Mouse (Mus musculus) adrenal gland, adult 18-20 months (tissue): ENCODE results near the gene Wdr83os. TPM values are rescaled to one million over a fixed set of nuclear protein-coding genes. Genes with fewer than 3 reads are reported as not detected.

ENCODE experiments used
- DNase-seq, 2 experiments: peaks; one replicate each; pipeline ENCODE4 v3.0.0; 2021 to 2022; ENCODE audit warnings: low spot score in 2 of 2
- long read RNA-seq, 2 experiments: library from polyadenylated mRNA; stranded (forward); transcript quantifications; one replicate each; pipeline ENCODE4 v2.0.0; 2021
- total RNA-seq, 2 experiments: library from RNA; stranded (reverse); gene quantifications; 1 replicate in 1 of 2; 2 replicates in 1 of 2; pipeline ENCODE4 v1.2.3; 2021

Wdr83os gene
- total RNA-seq = 10 to 100 TPM; 72.6 to 87.7 TPM
- long read RNA-seq, experiment 1, transcript Wdr83os-201 (4 exons, 922 nt) = major isoform, 10 of 11 reads
- long read RNA-seq, experiment 1, partial matches to known transcripts = 1 of 11 reads
- long read RNA-seq, experiment 1, other reads (novel, unspliced or antisense) = 0 of 11 reads
- long read RNA-seq, experiment 2, transcript Wdr83os-201 (4 exons, 922 nt) = major isoform, 53 of 60 reads
- long read RNA-seq, experiment 2, partial matches to known transcripts = 1 of 60 reads
- long read RNA-seq, experiment 2, other reads (novel, unspliced or antisense) = 1 of 60 reads

DNA sequence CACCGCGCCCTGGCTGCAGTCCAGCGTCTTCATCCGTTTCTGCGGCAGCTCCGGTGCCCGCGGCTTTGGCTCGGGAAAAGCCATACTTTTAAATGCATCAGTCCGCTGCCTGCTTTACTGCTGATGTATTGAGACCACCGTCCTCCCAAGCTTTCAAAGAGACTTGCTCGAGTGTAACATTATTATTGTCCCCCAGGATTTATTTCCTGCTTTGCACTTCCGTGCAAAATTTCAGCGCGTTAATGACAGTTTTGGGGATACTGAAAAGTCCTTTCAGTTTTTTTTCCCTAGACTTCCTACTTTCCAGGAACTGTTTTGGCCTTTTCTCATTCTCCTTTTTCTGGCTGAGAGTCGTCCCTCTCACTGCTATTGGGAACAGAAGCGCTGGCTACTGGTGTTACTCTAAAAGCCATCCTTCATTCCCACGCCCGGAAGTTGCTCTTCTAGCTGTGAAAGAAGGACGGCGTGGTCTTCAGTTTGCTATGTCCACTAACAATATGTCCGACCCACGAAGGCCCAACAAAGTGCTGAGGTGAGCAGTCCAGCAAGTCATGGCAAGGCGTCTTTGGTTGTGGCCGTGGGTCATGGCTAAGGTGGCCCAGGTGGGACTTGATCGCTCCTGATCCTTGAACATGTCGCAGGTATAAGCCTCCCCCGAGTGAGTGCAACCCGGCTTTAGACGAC is at the start of gene Wdr83os:
Wdr83os (plus strand) TSS at position 209 of the 684 bp plus-strand sequence.
- DNase-seq = peak; percentile 47 to 57

DNA sequence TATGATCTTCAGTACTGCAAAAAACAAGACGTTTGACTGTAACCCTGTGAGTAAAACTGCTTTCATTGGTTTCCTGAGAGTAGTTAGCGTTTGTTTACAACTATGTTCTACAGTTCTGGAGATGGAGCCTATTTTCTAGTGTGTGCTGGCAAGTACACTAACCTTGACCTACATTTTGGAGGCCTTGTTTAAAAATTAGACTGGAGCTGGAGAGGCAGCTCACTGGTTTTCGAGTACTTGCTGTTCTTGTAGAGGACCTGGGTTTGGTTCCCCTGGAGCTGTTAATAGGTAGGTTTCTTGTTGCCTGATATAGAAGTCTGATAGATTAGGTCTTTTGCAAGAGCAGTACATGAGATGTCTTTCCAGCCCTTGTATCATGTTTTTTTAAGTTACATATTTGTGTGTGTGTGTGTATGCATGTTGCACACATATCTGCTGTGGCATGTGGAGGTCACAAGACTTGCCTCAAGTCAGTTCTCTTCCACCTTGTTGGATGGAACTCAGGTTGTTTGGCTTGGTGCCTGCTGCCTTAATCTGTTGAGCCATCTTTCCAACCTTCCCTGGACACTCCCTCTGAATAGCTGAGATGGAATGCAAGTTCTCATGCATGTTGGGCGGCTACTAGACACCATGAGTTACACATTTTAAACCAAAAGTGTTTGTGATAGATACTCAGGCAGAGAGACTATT is 47.8 kb upstream of the Wdr83os start:
- no peak for DNase-seq

DNA sequence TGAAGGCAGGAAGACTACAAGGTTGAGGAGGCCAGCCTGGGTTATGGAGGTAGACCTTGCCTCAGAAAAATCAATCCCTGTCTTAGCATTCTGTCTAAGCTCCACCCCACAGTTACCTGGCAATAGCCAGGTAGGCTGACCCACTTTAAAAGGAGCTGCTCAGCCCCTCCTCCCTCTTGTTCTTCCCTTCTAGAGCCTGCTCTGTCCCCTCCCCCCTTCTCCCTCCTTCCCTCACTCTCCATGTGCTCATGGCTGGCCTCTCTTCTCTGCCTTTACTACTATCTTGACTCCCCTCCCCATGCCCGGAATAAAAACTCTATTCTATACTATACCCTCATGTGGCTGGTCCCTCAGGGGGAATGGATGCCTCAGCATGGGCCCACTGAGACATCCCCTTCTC is 46.7 kb upstream of the Wdr83os start:
- no peak for DNase-seq

DNA sequence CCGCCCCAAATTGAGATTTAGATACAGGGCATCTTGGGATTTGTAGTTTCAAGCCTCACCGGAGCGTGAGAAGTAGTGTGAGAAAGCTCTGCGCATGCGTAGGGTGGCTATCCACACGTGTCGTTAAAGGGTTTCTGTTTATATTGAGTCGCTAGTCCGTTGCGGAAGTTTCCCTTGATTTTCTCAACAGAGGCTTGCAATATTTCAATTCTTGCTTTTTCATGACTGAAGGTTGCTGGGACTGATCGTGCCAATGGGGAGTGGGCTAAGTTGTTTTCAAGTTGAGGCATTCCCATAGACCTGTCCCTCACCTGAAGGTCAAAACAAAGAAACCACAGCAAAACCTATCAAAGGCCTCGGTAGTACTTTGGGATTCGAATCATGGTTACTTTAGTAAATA is 45.8 kb upstream of the Wdr83os start:
- DNase-seq = peak; percentile 55 to 58

DNA sequence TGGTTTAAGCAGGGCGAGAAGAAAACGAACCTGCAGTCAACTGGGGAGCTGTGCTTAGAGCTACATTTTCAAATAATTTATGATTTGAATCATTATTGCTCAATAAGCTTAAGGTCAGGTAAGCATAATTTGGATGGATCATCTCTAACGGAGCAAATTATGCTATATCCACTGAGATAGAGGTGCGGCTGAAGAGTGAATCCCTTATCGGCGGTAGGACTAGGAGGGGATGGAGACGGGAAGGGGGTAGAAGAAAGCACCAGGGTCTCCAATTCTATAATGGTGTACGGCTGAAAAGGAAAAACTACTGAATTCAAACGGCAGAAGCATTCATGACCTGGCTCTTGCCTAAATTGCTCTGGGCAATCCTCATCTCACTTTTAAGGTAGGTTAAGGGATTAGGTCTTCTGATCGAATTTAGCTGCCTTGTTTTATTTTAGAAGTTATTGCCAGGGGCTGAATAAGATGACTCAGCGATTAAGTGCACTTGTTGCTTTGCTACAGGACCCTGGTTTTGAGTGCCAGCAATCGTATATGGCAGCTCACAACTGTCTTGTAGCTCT is 45.3 kb upstream of the Wdr83os start:
- no peak for DNase-seq

GRCm38 (mm10) chr8:85035728-85036310 is 44.7 kb upstream of the Wdr83os start:
- peak in 1 of 2 experiments; percentile 39 for DNase-seq

GRCm38 (mm10) chr8:85036381-85036717 is 44.2 kb upstream of the Wdr83os start:
- no peak for DNase-seq

DNA sequence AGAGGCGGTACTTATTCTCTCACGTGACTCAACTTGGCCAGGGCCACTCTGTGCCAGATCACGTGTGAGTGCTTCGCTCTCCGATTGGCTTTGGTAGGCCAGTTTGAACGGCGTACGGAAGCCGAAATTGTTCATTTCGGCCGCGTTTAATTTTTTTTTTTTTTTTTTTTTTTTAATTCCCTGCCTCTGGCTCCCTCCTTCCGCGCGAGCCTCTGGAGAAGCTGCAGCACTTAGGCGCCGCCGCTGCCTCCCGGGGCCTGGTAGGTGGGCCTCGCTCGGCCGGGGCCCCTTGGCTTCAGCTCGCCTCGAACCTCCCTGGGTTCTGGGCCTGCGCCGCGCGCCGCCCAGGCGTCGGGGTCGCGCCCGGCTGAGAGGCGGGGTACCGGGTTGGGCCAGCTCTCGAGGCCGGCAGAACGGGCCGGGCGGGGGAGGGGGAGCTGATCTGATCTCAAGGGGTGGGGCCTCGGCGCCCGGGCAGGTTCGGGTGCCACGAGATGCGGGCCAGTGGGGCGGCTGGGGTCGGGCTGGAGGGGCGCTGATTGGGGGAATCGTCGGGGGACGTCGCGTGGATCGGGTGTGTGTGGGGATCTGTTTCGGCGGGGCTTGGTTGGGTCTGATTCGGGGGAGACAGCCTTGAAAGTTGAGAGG is 43.7 kb upstream of the Wdr83os start, which contains the start of gene Tnpo2:
Tnpo2 (plus strand) TSS at position 198 of the 648 bp plus-strand sequence.
- DNase-seq = peak; percentile 81 to 87

- DNase-seq = no peak
Observed at GRCm38 (mm10) chr8:85037366-85037680, 43.2 kb upstream of the Wdr83os start.

DNA sequence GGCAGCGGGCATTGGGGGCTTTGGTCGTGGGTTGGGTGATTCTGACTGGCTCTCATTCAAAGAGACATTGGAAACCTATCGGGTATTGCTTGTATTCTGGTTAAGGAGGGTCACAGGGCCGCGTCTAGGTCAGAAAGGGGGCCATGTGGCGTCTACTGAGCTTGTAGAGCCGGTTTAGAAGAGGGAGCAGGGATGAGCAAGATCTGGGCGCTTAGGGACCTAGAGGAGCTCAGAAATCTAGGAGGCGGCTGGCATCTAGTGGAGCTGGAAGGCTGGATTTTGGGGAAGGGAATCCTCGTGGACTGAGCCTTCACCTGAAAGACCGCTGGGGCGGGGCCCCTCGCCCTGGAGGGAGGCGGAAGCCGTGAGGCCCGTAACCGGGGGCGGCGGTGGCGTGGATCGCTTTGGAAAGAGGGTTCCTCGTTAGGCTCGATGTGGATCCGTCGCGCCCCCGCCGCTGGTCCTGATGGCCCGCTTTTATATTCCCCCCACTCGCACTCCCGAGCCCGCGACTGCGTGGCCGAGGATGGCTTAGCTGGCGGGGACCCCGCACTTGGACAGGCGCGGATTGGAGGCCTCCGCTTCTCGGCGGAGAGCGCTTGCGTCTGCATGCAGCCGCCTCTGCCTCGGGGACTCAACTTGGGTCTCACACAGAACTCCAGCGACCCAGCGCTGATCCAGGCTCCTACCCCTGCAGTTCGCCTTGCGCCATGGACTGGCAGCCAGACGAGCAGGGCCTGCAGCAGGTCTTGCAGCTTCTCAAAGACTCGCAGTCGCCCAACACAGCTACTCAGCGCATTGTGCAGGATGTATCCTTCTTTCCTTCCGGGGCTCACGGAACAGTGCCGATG is 42.6 kb upstream of the Wdr83os start:
- DNase-seq = peak; percentile 52 to 57

- DNase-seq = no peak
Observed at GRCm38 (mm10) chr8:85043619-85044018, 36.9 kb upstream of the Wdr83os start.

DNA sequence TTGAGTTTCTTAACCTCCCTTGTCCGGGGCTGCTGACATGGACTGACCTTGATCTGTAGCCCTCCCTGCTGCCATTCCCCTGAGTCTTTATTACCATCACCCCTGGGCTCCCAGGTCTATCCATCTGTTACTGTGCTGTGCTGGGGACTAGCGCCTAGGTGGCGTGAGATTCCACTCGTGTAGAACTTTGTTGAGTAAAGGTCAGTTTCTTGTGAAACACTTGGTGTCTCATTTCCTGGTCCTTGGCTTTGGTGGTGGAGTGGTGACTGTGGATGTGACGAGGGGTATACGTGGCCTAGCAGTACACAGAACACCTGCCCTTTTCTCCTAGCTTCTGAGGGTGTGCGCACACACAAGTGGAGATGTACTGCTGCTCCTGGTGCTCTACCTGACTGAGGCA is 23.2 kb upstream of the Wdr83os start:
- DNase-seq = no peak

- DNase-seq = peak; percentile 85 to 86
Observed at GRCm38 (mm10) chr8:85059879-85060616, 20.5 kb upstream of the Wdr83os start, which contains the start of gene Fbxw9. Gene Fbxw9 (plus strand): TSS chr8:85060055.

- no peak for DNase-seq
Observed at GRCm38 (mm10) chr8:85062603-85063002, 17.9 kb upstream of the Wdr83os start.

- no peak for DNase-seq
Observed at GRCm38 (mm10) chr8:85065213-85065612, 15.3 kb upstream of the Wdr83os start.

DNA sequence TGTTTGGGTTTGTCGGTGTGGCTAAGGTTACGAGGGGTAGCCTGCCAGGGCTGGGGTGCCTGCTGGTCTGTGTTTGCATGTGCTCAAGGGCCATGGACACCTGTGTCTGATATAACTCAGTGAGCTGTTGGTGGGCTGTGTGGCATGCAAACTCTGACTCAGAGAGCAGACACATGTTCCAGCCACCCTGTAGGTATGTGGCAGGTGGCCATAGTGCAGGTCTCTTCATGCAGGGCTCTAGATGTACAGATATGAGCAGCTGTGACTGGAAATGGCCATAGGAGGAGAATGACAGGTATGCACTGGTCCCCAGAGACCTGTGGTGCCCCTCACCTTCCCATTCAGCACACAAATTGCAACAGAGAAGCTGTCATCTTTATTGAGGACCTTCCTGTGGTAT is 13.4 kb upstream of the Wdr83os start:
- DNase-seq = no peak

- DNase-seq = no peak
Observed at GRCm38 (mm10) chr8:85067982-85068381, 12.6 kb upstream of the Wdr83os start, which contains the start of gene Gm5741. Gene Gm5741 (minus strand): TSS chr8:85067982.

DNA sequence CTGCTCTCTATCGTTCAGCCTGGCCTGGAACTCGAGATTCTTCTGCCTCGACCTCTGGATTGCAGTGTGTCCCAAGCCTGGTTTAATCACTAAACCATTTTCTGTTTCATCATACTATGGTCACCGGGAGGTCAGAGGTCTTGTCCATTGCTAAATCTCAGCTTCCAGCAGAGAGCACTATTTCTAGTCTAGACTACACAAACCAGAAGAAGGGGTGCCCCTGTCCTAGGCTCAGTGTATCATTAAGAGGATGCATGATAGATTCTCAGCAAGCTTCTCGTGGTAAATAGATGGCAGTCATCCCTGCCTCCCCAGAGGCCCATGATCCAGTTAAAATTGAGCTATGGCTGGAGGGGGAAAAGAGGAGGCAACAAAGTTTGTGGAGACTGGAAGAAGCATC is 9.5 kb upstream of the Wdr83os start:
- no peak for DNase-seq
